Mouse (Mus musculus) neural tube, embryonic 14.5 days (tissue): ENCODE measurements at regions not wholly inside any gene's neighbourhood (a gene's known extent, or its start where the extent isn't known, plus 50 kb on each side); places are given as distances from the start of the nearest gene placed in this dataset.
A peak's percentile ranks its signal among the peaks of the same experiment; 100 is the strongest.
"Not testable (repeated sequence)": the region's sequence is repeated elsewhere in the genome, so short reads cannot be mapped to it uniquely, and the experiment has no call there.

Experiments used
- ATAC-seq: fragments of 200-750 bp; cut with Nextera tagmentation; 2 replicates; pipeline ENCODE4 v1.8.0; 2017; ENCODE audit warnings: low read depth, mild to moderate bottlenecking, moderate TSS enrichment, moderate library complexity
- H3K27ac ChIP-seq: fragments of 300-500 bp; sonication (generic); 2 replicates; pipeline ENCODE4 v1.5.1; 2014; ENCODE audit warnings: low read depth, mild to moderate bottlenecking, control low read depth, low read length, moderate library complexity, mixed read lengths
- H3K27me3 ChIP-seq: fragments of 300-500 bp; sonication (generic); 2 replicates; pipeline ENCODE4 v1.6.1; 2014; ENCODE audit warnings: low read length; ENCODE audit not compliant: control insufficient read depth, insufficient read depth
- H3K36me3 ChIP-seq: fragments of 300-500 bp; sonication (generic); 2 replicates; pipeline ENCODE4 v1.6.1; 2014; ENCODE audit warnings: low read length, mixed read lengths; ENCODE audit not compliant: control insufficient read depth, insufficient read depth
- H3K4me1 ChIP-seq: fragments of 300-500 bp; sonication (generic); 2 replicates; pipeline ENCODE4 v1.6.1; 2014; ENCODE audit warnings: low read length; ENCODE audit not compliant: control insufficient read depth, insufficient read depth
- H3K4me2 ChIP-seq: fragments of 300-500 bp; sonication (generic); 2 replicates; pipeline ENCODE4 v1.6.1; 2014; ENCODE audit warnings: mild to moderate bottlenecking, low read depth, low read length, control low read depth
- H3K4me3 ChIP-seq: fragments of 300-500 bp; sonication (generic); 2 replicates; pipeline ENCODE4 v1.5.1; 2014; ENCODE audit warnings: low read depth, low read length, control low read depth, mixed read lengths
- H3K9ac ChIP-seq: fragments of 300-500 bp; sonication (generic); replicated peaks from 2 replicates; pipeline ENCODE4 v1.6.1; 2014; ENCODE audit warnings: low read depth, mild to moderate bottlenecking, control low read depth, low read length, mixed read lengths
- H3K9me3 ChIP-seq: fragments of 300-500 bp; sonication (generic); 2 replicates; pipeline ENCODE4 v1.6.1; 2016; ENCODE audit warnings: low read length; ENCODE audit not compliant: control insufficient read depth
- WGBS: fragments of 180-500 bp; shearing (Covaris S2); extraction: QIAGEN DNeasy Blood & Tissue Kit; methylation state at CpG from one replicate; pipeline ENCODE4 v1.1.7; 2014; 5-methylcytosine and 5-hydroxymethylcytosine counted together

DNA sequence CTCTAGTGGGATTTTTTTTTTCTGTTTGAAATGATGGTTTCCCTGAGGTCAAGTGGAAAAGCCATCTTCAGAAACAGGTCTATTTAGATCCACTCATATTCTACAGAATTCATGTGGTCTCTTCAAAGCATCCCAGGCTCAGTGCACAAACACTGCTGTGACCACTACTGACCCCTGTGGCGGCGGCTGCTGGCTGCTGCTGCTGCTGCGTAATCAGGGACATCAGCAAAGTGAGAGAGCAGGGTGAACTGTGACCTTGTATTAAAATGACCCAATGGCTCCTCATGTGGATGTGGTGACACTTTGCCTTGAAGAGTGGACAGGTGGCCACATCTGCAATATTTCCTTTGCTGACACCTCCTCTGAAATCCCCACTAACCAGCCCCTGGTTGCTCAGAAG lies 169.1 kb upstream of the Rapgef5 start:
- Histone ChIP-seq H3K4me3 (no peak overlapping the region), H3K27me3 (no peaks in the 10 kb centered on the region), H3K4me1 (peaks cover 15% of the 10 kb centered on the region), H3K4me2 (no peak overlapping the region), H3K9me3 (no peaks in the 10 kb centered on the region), H3K36me3 (no peaks in the 10 kb centered on the region), H3K9ac (no peak overlapping the region), H3K27ac (no peak overlapping the region)
- ATAC-seq: no peak
- WGBS: 47% methylated on average over 3 of the region's 3 CpGs

DNA sequence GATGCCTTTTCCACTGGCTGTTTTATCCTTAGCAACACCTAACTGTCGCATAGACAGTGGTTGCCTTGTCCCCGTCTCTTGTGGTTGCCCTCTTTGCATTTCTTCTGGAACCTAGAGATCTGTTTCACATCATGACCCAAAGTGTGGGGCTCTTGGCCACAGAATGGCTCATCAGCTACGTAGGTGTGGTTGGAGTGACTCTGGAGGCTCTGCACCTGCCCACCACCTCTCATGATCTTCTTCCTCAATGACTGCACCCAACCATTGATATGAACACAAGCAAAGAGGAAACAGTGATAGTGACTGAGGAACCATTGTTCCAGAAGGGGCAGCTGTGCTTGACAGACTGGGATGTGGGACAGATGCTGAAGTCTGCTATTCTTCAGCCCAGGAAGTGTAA lies 167.8 kb upstream of the Rapgef5 start:
- no peaks in the 10 kb centered on the region for H3K9me3 ChIP-seq
- 94% methylated on average over 3 of the region's 3 CpGs for WGBS

DNA sequence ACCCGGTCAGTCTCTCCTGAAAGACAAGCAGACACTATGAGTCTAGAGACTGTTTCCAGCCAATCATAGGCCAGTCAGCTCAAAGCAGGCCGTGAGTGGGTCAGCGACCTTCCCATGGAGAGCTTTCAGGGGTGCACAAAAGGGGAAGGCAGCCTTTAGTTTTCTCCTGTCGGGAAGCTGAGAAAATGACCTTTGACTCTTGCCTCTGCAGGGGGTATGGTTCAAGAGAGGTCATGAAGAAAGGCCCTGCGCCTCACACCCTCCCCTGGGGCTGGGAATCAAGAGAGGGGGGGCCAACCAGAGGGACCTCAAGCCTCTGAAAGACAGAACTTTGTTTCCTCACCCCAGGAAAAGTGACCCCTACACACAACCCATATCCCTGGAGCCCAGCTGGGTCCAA lies 164.4 kb upstream of the Rapgef5 start:
- no peak overlapping the region for H3K27ac ChIP-seq
- H3K4me2 ChIP-seq: no peak overlapping the region
- no peaks in the 10 kb centered on the region for H3K4me1 ChIP-seq
- H3K9ac ChIP-seq: no peak overlapping the region
- no peak overlapping the region for H3K4me3 ChIP-seq
- no peaks in the 10 kb centered on the region for H3K36me3 ChIP-seq
- 4% methylated on average over 5 of the region's 5 CpGs for WGBS
- no peak for ATAC-seq
- no peaks in the 10 kb centered on the region for H3K9me3 ChIP-seq
- H3K27me3 ChIP-seq: no peaks in the 10 kb centered on the region

More for the DNA sequence above, 167.8 kb upstream of the Rapgef5 start:
- H3K36me3 ChIP-seq: no peaks in the 10 kb centered on the region
- no peak overlapping the region for H3K4me3 ChIP-seq
- H3K4me2 ChIP-seq: no peak overlapping the region
- no peak overlapping the region for H3K27ac ChIP-seq
- peaks cover 15% of the 10 kb centered on the region for H3K4me1 ChIP-seq
- H3K9ac ChIP-seq: no peak overlapping the region
- H3K27me3 ChIP-seq: no peaks in the 10 kb centered on the region
- ATAC-seq: no peak

DNA sequence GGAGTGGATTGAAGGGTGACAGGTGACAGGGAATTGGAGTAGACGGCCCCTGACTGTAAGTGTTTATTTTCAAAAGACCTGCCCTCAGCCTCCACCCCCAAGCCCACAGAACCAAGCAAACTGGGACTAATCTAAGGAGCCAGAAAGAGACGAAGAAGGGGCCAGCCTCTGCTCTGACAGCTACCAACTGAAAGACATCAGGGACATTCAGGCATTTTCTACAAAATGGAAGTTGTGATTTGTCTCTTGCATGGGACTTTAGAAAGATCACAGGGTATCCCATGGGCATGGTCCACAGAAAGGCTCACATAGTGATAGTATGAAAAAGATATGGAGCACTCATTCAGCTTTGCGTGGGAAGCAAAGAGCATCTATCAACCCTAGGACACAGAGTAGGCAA lies 163.8 kb upstream of the Rapgef5 start:
- Histone ChIP-seq H3K27me3 (no peaks in the 10 kb centered on the region), H3K4me1 (no peaks in the 10 kb centered on the region), H3K4me2 (no peak overlapping the region), H3K9me3 (no peaks in the 10 kb centered on the region), H3K36me3 (no peaks in the 10 kb centered on the region), H3K4me3 (no peak overlapping the region), H3K27ac (no peak overlapping the region), H3K9ac (no peak overlapping the region)
- no peak for ATAC-seq
- WGBS: 45% methylated on average over 3 of the region's 3 CpGs

DNA sequence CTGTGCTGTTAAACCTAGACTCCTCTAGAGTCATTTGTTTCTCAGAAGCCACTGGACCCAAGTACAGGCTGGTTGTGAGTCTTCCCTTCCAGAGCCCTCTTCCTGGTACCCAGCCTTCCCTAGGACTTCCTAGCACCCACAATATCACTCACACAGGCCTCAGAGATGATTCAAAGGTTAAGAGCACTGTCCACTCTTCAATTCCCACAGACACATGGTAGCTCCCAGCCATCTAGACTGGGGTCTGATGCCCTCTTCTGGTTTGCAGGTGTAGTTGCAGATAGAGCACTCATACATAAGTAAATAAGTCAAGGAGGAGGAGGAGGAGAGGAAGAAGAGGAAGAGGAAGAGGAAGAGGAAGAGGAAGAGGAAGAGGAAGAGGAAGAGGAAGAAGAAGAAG lies 163.3 kb upstream of the Rapgef5 start:
- ATAC-seq: 0 out of 2 replicates have a peak, but pooled peaks have one; percentile 22
- Histone ChIP-seq H3K9me3 (no peaks in the 10 kb centered on the region), H3K9ac (no peak overlapping the region), H3K27ac (no peak overlapping the region), H3K27me3 (no peaks in the 10 kb centered on the region), H3K4me3 (no peak overlapping the region), H3K4me1 (no peaks in the 10 kb centered on the region), H3K4me2 (no peak overlapping the region), H3K36me3 (no peaks in the 10 kb centered on the region)

DNA sequence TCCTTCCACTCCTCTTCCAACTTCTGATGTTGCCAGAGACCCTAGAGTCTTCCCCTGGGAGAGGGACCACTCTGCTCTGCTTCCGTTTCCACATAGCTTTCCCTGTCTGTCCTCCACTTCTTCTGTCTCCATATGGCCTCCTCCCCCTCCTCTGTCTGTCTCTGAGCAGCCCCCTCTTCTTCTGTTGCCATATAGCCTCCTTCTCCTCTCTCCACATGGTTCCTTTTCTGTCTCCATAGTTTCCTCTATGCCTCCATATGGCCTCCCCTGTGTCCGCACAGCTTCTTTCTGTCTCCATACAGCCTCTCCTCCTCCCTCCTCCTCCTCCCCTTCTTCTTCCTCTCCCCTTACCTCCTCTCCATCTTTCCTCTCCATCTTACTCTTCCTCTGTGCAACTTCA lies 158.5 kb upstream of the Rapgef5 start:
- Histone ChIP-seq H3K4me3 (no peak overlapping the region), H3K9ac (no peak overlapping the region), H3K9me3 (no peaks in the 10 kb centered on the region), H3K4me2 (no peak overlapping the region), H3K27ac (no peak overlapping the region), H3K4me1 (no peaks in the 10 kb centered on the region), H3K36me3 (no peaks in the 10 kb centered on the region), H3K27me3 (no peaks in the 10 kb centered on the region)
- 74% methylated on average over 2 of the region's 2 CpGs for WGBS
- ATAC-seq: no peak

DNA sequence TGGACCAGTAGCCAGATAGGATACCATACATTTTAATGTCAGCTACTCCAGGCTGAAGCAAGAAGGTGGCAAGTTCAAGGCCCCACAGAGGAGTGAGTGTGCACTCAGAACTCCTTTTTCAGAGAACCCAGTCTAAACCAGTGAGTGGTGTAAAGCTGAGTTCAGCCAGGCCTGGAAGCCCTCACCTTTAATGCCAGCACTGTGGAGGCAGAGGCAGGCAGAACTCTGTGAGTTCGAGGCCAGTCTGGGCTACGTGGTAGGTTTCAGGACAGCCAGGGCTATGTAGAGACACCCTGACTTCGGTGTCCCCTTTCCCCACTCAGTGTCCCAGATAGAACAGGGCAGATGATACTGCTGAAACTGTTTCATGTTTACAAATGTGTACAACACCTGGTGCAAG lies 157.4 kb upstream of the Rapgef5 start:
- Histone ChIP-seq H3K9me3 (no peaks in the 10 kb centered on the region), H3K4me1 (no peaks in the 10 kb centered on the region), H3K4me3 (no peak overlapping the region), H3K9ac (no peak overlapping the region), H3K4me2 (no peak overlapping the region), H3K36me3 (no peaks in the 10 kb centered on the region), H3K27me3 (no peaks in the 10 kb centered on the region), H3K27ac (no peak overlapping the region)
- no peak for ATAC-seq
- 94% methylated on average over 3 of the region's 3 CpGs for WGBS

DNA sequence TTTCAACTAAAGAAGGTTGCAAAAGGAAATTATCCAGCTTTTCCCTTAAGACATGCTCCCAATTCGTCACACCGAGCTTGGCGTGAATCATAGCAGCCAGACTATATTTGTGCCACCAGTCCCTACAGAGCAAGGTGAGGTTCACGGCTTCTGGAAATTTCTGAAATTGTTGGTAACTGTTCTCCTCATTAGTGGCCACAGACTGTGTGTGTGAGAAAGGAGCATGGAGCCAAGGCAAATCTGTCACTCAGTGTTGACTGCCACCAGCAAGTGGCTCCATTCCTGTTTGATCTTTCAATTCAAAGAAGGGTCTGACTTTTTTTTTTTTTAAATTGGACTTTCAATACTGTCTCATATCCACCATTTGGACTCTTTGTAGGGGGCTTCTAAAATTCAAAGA lies 156.1 kb upstream of the Rapgef5 start:
- no peak for ATAC-seq
- no peak overlapping the region for H3K4me2 ChIP-seq
- H3K36me3 ChIP-seq: no peaks in the 10 kb centered on the region
- H3K4me1 ChIP-seq: no peaks in the 10 kb centered on the region
- H3K4me3 ChIP-seq: no peak overlapping the region
- H3K9ac ChIP-seq: no peak overlapping the region
- WGBS: 86% methylated on average over 4 of the region's 4 CpGs
- H3K27me3 ChIP-seq: no peaks in the 10 kb centered on the region
- no peak overlapping the region for H3K27ac ChIP-seq
- no peaks in the 10 kb centered on the region for H3K9me3 ChIP-seq

DNA sequence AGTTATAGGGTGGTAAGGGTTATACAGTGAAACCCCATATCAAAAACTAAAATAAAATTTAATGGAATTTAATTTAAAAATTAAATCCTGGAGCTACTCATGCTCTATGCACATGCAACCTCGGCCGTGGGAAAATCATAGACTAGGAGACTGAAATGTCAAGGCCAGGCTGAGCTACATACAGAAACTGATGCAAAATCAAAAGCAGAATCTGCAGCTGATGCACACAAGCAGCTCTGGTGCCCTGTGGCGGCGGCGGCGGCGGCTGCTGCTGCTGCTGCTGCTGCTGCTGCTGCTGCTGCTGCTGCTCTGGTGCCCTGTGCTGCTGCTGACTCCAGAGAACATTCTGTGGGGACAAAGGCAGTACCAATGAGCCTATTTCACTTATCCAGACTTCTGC lies 154.5 kb upstream of the Rapgef5 start:
- no peaks in the 10 kb centered on the region for H3K4me1 ChIP-seq
- no peak overlapping the region for H3K4me2 ChIP-seq
- no peak overlapping the region for H3K27ac ChIP-seq
- ATAC-seq: no peak
- H3K9ac ChIP-seq: no peak overlapping the region
- WGBS: 87% methylated on average over 7 of the region's 7 CpGs
- H3K4me3 ChIP-seq: no peak overlapping the region
- no peaks in the 10 kb centered on the region for H3K36me3 ChIP-seq
- no peaks in the 10 kb centered on the region for H3K9me3 ChIP-seq
- no peaks in the 10 kb centered on the region for H3K27me3 ChIP-seq

DNA sequence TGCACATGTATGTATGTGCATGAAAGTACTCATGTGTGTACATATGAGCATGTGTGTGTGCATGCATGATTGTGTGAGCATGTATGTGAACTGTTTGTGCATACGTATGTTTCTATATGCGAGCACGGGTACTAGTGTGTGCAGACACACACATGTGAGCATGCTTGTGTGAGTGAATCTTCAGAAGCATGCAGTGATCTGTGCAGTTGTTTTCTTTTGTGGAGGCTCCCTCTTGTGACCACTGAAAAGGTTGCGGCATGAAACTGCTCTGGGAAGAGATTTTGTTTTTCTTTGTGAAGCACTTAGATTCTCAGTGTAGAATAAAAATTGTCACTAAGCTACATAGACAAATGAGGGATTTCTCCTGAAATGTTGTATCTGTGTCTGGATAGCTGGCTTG lies 152.8 kb upstream of the Rapgef5 start:
- H3K4me1 ChIP-seq, H3K27me3 ChIP-seq, H3K4me2 ChIP-seq, H3K9ac ChIP-seq, H3K4me3 ChIP-seq, H3K27ac ChIP-seq, H3K36me3 ChIP-seq, H3K9me3 ChIP-seq: not testable (repeated sequence)
- WGBS: 58% methylated on average over 4 of the region's 4 CpGs
- ATAC-seq: peak; percentile 77
